Mouse (Mus musculus) inflammation-experienced regulatory T-cells (primary cell): ENCODE data around the gene Ccnl2. TPM values are rescaled to one million over a fixed set of nuclear protein-coding genes. Genes with fewer than 3 reads are reported as not detected.

ENCODE experiments used
- polyA plus RNA-seq, 2 experiments: library from polyadenylated mRNA; unstranded; fragments of 100-300 nt; shearing (Covaris generic); gene quantifications; one replicate each; pipeline ENCODE4 v1.2.1; 2017

Ccnl2 gene
- 100 to 1,000 TPM; 255 to 303 TPM for polyA plus RNA-seq

DNA sequence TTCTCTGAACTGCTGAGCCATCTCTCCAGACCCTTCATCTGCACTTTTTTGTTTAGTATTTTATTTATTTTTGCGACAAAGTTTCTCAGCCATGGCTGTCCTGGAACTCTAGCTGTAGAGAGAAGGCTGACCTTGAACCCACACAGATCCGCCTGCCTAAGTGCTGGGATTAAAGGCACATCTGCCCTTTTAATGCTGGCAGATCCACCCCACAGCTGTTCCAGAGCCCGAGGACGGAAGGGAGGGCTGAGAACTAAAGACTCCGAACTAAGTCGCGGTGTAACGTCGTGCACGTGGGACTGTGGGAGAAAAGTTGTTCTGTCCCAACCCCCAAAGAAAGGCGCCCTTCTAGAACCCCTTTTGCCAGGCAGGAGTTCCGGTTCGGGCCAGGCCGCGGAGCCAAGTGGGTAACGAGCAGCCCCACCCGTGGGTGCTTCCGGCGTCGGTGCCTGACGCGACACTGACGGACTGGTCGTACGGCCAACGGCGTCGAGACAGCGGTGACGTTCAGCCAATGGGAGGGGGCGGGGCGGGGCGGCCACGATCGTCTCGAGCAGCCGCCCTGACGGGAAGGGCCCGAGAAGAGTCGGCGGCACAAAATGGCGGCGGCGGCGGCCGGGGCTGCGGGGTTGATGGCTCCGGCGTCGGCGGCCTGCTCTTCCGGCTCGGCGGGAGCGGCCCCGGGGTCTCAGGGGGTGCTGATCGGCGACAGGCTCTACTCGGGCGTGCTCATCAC, at the start of gene Ccnl2:
Ccnl2 (plus strand) TSS at position 561 of the 736 bp plus-strand sequence.

DNA sequence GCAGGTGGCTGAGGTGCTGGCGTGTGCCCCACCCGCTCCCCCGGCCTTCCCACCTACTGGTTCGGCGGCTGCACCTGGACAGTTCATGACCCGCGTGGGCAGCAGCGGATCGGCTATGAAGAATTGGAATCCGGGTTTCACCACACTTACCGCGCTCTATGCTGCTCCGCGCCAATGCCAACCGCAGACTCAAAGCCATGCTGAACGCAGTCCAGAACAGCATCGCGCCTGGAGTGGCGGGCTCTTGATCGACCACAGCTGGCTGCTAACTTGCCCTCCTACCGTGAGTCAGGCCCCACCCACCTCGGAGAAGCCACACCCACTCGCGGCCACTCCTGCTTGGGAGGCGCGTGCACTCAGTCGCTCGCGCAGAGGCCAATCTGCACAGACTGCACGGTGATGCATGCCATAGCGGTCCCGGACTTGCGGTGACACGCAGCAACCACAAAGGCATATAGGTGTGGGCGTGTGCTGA, 38.0 kb upstream of the Ccnl2 start, which contains the start of gene Vwa1:
Vwa1 (minus strand) TSS at position 419 of the 475 bp plus-strand sequence.

DNA sequence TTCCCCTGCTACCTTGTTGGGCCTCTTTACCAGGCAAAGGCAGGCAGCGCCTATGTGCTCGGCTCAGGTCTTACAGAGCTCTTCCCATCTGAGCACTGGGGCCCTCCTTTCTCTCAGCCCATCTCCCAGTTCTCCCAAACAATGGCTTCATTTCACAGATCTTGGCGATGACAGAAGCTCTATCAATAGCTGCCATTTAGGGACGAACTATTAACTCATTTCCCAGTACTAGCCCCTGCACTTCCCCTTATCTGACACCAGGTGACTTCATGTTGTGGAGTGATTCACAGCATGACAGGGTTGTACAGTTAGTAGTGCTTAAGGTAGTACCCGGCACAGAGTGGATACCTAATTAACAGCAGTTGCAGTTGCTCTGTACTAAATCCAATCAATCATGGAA, 26.5 kb upstream of the Ccnl2 start, which contains the start of gene Tmem88b:
Tmem88b (minus strand) TSS at position 56 of the 400 bp plus-strand sequence.

DNA sequence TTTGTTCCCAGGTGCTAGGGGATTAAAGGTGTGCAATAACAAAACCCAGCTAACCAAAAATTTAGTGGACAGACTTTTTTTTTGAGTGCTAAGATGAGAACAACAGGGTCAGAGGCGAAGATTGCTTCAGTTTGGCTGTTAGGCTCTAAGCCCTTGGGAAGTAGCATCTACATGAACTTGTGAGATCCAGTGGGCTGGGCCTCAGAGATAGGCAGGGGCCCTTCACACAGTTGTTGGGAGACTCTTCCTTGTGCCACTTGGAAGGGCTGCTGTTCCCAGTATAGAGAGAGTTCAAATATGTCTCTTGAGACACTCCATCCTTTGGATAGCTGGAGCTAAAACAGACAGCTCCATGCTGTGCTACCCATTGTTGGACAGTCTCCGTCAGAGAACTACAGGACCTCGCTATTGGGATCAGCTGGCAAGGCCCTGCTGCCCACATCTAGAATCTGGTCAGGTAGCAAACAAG, 22.2 kb upstream of the Ccnl2 start, which contains the start of gene Ankrd65:
Ankrd65 (plus strand) TSS at position 419 of the 469 bp plus-strand sequence.

DNA sequence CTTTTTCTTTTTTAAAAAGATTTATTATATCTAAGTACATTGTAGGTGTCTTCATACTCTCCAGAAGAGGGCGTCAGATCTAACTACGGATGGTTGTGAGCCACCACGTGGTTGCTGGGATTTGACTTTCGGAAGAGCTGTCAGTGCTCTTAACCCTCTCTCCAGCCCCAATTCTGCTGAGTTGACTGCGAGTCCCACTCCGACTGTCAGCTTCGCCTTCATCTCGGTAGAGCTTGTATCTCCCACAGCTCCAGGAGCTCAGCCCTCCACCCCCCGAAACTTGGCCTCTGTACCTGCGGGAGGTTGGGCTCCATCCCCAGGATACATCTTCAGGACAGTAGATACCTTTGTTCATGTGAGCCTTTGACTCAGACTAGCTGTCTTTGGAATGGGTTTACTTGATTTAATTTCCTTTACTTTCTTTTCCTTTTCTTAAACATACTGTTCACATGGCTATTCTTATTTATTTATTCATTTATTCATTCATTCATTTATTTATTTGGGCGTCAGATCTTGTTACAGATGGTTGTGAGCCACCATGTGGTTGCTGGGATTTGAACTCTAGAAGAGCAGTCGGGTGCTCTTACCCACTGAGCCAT, 9.4 kb upstream of the Ccnl2 start, which contains the start of gene Mrpl20:
Mrpl20 (plus strand) TSS at position 138 of the 599 bp plus-strand sequence.

DNA sequence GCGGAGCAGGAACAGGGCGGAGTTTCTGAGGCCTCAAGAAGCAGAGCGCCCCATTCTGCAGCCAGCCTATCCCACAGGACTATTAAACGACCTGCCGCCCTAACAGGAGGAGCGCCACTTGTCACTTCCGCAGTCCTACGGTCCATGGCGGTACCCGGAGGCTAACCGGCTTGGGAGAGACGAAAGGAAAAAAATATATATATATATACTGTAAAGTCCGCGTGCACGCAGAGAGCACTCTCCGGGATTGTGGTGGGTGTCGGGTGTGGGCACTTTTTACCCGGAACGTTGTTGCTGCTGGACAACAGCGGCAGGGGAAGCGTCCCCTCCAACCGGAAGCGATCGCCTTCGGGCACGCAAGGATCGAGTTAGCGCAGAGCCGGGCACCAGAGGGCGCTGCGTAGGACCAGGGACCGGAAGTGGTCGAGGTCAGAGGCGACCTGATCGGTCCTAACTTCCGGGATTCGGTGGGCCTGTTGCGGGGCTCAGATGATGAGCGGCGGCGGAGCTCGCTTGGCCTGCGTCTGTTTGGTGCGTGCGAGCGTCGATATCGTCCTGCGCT, 19.0 kb downstream of the Ccnl2 start, which contains the start of gene Aurkaip1:
Aurkaip1 (plus strand) TSS at position 68 of the 562 bp plus-strand sequence.

DNA sequence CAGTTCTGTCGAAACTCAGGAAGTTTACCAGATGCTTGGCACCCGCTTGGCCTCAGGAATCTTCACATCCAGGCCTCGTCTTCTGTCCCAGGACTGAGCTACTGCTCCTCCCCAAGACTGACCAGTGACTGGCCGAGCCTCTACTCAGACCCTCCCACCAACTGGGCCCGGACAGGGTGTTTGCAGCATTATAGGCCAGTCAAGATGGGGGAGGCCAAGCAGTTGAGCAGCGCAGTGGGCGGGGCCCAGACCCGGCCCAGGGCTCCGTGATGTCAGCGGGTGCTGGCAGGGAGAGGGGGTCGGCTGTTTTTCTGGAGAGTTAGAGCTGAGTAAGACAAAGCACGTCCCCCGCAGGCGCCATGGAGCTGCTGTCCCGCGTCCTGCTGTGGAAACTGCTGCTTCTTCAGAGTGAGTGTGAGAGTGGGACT, 27.2 kb downstream of the Ccnl2 start, which contains the start of gene Mxra8:
Mxra8 (plus strand) TSS at position 198 of the 428 bp plus-strand sequence.

DNA sequence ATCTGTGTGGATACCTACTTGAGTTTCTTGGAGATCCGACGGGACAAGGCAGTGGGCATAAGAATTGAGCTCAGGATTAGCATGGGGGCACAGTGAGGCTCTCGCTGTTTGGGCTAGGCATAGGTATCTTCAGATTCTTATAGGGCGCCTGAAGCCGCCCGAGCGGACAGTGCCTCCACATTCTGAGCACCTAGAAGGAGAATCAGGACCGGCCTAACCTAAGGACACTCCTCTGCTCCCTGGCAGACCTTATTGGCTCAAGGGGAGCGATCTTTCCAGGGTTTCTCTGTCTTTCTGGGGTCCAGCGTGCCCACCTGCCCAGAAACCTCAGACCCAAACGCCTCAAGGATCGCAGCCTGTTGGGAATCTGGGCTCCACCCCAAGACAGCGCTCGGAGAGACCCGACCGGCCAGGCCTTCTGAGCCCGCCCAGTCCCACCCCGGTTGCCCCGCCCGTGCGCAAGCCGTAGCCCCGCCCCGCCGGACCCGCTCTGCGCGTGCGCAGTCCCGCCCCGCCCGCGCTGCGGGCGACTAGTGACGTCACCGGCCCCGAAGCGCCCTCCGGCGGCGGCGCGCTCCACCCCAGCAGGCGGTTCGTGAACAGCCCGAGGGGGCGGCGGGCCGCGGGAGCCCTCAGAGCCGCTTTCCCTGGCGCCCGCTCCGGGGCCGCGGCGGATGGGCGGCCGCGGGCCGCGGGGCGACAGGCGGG, 34.7 kb downstream of the Ccnl2 start, which contains the start of gene Dvl1:
Dvl1 (plus strand) TSS at position 532 of the 708 bp plus-strand sequence.

DNA sequence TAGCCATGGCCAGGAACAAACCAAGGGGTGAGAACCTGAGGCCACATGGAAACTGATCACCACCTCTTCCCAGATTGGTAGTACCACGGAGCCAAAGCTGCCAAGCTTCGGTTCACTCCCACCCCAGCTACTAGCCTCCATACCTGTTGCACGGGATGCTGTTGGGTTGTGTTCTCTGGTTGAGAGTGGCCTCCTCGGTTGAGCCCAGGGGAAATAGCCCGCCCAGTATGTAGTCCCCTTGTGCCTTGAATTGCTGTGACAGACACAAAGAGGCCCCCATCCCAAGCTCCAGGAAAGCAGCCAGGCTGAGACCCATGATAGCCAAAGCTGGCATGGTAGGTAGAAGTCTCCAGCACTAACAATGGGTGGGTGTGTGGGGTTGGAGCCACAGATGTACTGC, 50.7 kb downstream of the Ccnl2 start, which contains the start of gene Tas1r3:
Tas1r3 (minus strand) TSS at position 362 of the 400 bp plus-strand sequence.

DNA sequence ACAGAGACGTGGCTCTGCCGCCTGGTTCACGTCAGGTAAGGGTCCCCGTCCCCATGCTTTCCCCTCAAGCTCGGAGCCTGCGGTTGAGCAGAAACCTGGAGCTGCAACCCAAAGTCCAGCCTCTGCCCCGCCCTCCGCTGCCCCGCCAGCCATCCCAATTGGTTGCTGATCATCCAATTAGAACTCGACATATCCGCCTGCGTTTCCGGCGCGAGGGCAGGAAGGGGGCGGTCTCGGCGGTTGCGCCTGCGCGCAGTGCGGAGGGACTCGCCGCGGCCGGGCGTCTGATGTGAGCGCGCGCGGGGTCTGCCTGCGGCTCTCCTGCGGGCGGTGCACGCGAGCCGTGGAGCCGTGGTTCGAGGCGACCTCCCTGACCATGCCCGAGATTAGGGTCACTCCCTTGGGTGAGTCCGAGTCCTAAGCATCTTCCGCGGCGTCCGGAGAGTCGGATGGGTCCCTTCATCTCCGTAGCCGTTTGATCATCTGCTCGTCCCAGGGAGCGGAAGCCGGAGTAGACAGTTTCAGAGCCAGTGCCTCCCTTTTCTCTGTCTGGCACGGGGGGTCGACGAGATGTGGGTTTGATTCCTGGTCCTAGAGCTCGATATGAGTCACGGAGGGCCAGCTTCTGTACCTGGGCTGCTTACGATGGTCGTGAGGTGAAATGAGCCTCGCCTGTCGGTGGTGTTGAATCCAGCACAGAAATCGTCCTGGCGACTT, 57.2 kb downstream of the Ccnl2 start, which contains the start of the genes Cptp and Ints11:
Cptp (minus strand) TSS at position 124 of the 717 bp plus-strand sequence.
Ints11 (plus strand) TSS at position 230 of the 717 bp plus-strand sequence.

Other genes starting within 250 kb of the Ccnl2 start
- 10 to 100 TPM in 1 of 2 experiments, 1 to 10 TPM in 1; 9.9 to 12.0 TPM for gene Slc35e2, start 211.1 kb upstream of the Ccnl2 start, polyA plus RNA-seq
- gene Cdk11b, start 187.6 kb upstream of the Ccnl2 start, polyA plus RNA-seq: 100 to 1,000 TPM; 137 to 173 TPM
- not detected for gene Gm10563, start 167.1 kb upstream of the Ccnl2 start, polyA plus RNA-seq
- under 1 TPM; 0.71 to 0.90 TPM for gene Mmp23, start 159.1 kb upstream of the Ccnl2 start, polyA plus RNA-seq
- gene Mib2, start 143.3 kb upstream of the Ccnl2 start, polyA plus RNA-seq: 10 to 100 TPM; 42.2 to 82.6 TPM
- 10 to 100 TPM; 11.3 to 18.9 TPM for gene Fndc10, start 118.1 kb upstream of the Ccnl2 start, polyA plus RNA-seq
- 100 to 1,000 TPM; 152 to 154 TPM for gene Ssu72, start 107.7 kb upstream of the Ccnl2 start, polyA plus RNA-seq
- gene Tmem240, start 77.7 kb upstream of the Ccnl2 start, polyA plus RNA-seq: under 1 TPM; 0.84 to 0.94 TPM
- 10 to 100 TPM; 70.7 to 72.2 TPM for gene Atad3a, start 51.4 kb upstream of the Ccnl2 start, polyA plus RNA-seq
- gene Vwa1, start 37.8 kb upstream of the Ccnl2 start, polyA plus RNA-seq: 1 to 10 TPM in 1 of 2 experiments, under 1 TPM in 1; 0.25 to 2.2 TPM
- under 1 TPM in 1 of 2 experiments, not detected in 1; 0.05 TPM for gene Tmem88b, start 26.6 kb upstream of the Ccnl2 start, polyA plus RNA-seq
- gene Ankrd65, start 22.1 kb upstream of the Ccnl2 start, polyA plus RNA-seq: 1 to 10 TPM in 1 of 2 experiments, not detected in 1; 2.5 TPM
- 100 to 1,000 TPM; 104 to 112 TPM for gene Mrpl20, start 9.6 kb upstream of the Ccnl2 start, polyA plus RNA-seq
- gene Aurkaip1, start 18.8 kb downstream of the Ccnl2 start, polyA plus RNA-seq: 100 to 1,000 TPM; 176 to 179 TPM
- 10 to 100 TPM in 1 of 2 experiments, 1 to 10 TPM in 1; 2.9 to 10.7 TPM for gene Mxra8, start 27.2 kb downstream of the Ccnl2 start, polyA plus RNA-seq
- 10 to 100 TPM; 59.9 to 70.5 TPM for gene Dvl1, start 34.9 kb downstream of the Ccnl2 start, polyA plus RNA-seq
- gene Tas1r3, start 50.9 kb downstream of the Ccnl2 start, polyA plus RNA-seq: under 1 TPM; 0.62 to 0.66 TPM
- gene Cptp, start 57.0 kb downstream of the Ccnl2 start, polyA plus RNA-seq: 10 to 100 TPM; 13.5 to 14.5 TPM
- gene Ints11, start 57.1 kb downstream of the Ccnl2 start, polyA plus RNA-seq: 100 to 1,000 TPM; 104 to 139 TPM
- gene Pusl1, start 79.3 kb downstream of the Ccnl2 start, polyA plus RNA-seq: 10 to 100 TPM; 32.2 to 57.2 TPM
- 10 to 100 TPM; 17.8 to 23.6 TPM for gene Acap3, start 79.3 kb downstream of the Ccnl2 start, polyA plus RNA-seq
- gene Ube2j2, start 131.3 kb downstream of the Ccnl2 start, polyA plus RNA-seq: 100 to 1,000 TPM; 125 to 168 TPM
- gene C1qtnf12, start 149.8 kb downstream of the Ccnl2 start, polyA plus RNA-seq: 10 to 100 TPM in 1 of 2 experiments, 1 to 10 TPM in 1; 6.2 to 22.9 TPM
- 10 to 100 TPM; 10.8 to 17.6 TPM for gene B3galt6, start 180.2 kb downstream of the Ccnl2 start, polyA plus RNA-seq
- 100 to 1,000 TPM; 475 to 560 TPM for gene Sdf4, start 180.4 kb downstream of the Ccnl2 start, polyA plus RNA-seq
- gene Tnfrsf4, start 201.4 kb downstream of the Ccnl2 start, polyA plus RNA-seq: 1,000 to 10,000 TPM in 1 of 2 experiments, 100 to 1,000 TPM in 1; 285 to 1,118 TPM
- gene Tnfrsf18, start 213.7 kb downstream of the Ccnl2 start, polyA plus RNA-seq: 100 to 1,000 TPM; 452 to 977 TPM
- 1 to 10 TPM in 1 of 2 experiments, under 1 TPM in 1; 0.42 to 2.2 TPM for gene Ttll10, start 246.9 kb downstream of the Ccnl2 start, polyA plus RNA-seq